Mouse (Mus musculus) brown adipose tissue, adult 24 weeks (tissue): ENCODE data around the gene Ltb. TPM values are rescaled to one million over a fixed set of nuclear protein-coding genes. Genes with fewer than 3 reads are reported as not detected.

ENCODE experiments used
- H3K27ac ChIP-seq: fragments of 200-500 bp; replicated peaks from 2 replicates; pipeline ENCODE4 v1.5.1; 2012; ENCODE audit warnings: low read depth, mild to moderate bottlenecking, low read length
- H3K4me1 ChIP-seq: fragments of 200-500 bp; 2 replicates; pipeline ENCODE4 v1.6.1; 2012; ENCODE audit warnings: low read length, mixed read lengths; ENCODE audit not compliant: control insufficient read depth, insufficient read depth, insufficient read length
- H3K4me3 ChIP-seq: fragments of 200-500 bp; 2 replicates; pipeline ENCODE4 v1.5.1; 2012; ENCODE audit warnings: low read depth, mild to moderate bottlenecking, low read length, moderate library complexity; ENCODE audit not compliant: insufficient read depth
- polyA plus RNA-seq: library from polyadenylated mRNA; stranded (reverse); fragments of >200 nt; gene quantifications from 2 replicates; pipeline ENCODE4 v1.2.4, GENCODE M21; 2012; ENCODE audit not compliant: missing spikeins, insufficient read depth, insufficient read length

Gene Ltb
- polyA plus RNA-seq, 1 experiment: not detected

- peaks cover 14% of the 10 kb centered on the region for H3K4me1 ChIP-seq
- H3K4me3 ChIP-seq: no peak overlapping the region
- H3K27ac ChIP-seq: no peak overlapping the region
Observed at GRCm38 (mm10) chr17:35237504-35237903, 43.3 kb downstream of the Ltb start.

- Histone ChIP-seq H3K4me1 (peaks cover 12% of the 10 kb centered on the region), H3K4me3 (no peak overlapping the region), H3K27ac (no peak overlapping the region)
Observed at GRCm38 (mm10) chr17:35239700-35240099, 45.5 kb downstream of the Ltb start.

DNA sequence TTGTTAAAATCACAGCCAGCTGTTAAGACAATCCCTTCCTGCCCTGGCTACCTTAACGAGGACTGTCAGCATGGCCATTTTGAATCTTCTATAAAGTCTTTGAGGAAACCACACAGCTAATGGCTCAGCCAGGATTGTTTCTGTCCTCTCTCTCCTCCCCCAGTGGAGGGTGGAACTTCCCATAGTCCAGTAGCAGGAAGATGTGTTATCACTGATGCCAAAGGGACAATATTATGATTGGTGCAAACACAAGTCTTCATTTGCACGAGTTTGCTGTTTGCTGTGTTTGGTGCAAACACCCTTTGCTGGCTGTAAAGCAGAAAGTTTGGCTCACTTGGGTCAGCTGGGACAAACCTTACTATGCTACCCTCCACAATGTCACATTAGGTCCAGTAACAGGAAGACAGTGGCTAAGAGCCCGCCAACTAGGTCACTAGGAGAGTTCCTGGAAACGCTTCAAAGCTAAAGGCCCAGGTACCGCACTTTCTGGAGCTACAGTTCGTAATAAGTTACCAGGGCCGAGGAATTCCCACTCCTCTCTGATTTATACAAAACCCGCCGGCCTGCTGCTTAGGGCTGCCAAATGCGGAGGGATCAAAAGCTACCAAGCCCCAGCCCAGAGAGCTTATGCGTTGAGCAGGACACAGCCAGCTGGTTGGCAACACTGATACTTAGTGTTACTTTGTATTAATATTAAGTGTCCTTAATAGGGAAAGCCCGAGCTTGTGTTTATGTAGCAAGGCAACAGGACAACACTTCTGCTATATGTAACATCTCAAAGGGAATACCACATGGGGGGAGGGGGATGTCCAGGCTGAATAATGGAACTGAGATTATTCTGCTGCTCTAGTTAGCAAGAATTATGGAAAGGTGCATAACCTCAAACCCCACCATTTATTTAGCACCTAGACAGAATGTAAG, 46.4 kb downstream of the Ltb start:
- Histone ChIP-seq H3K4me1 (peaks cover 12% of the 10 kb centered on the region), H3K27ac (peak overlapping the region; percentile 97), H3K4me3 (peak overlapping the region; percentile 50)

DNA sequence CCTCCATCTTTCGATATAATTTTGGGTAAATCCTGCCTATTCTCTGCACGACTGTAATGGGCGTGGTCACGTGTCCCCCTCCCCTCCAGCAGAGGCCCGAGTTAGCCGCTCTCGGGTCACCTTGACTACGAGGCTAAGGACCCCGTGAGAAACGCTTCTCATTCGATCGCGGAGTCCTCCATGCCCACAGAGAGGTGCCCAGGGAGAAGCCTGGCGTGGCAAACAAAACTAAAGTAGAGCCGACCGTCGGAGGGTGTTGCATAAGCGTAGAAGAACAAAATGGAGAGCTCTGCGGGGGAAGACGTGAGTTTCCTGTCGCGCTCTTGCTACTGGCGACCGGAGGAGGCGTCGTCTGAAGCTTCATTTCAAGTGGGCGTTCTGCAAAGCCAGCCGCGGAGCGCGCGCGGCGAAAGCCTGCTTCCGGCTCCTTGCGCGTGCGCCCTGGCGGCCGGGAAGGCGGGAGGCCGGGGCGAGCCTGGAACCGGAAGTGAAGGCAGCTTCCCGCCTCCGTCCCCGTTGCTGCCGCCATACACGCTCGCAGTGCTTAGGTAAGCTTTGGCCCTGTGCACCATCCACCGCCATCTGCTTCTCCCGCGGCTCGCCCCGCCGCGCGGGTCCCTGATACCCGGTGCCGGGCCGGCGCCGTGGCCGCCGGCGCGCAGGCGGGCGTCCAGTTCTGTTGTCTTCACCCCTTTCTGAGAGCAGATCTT, 47.2 kb downstream of the Ltb start, which contains the start of gene Ddx39b:
Gene Ddx39b (plus strand): TSS at position 442 of the 710 bp plus-strand sequence.
- peak within 1 kb of the TSS; percentile 84 for H3K4me3 ChIP-seq
- peaks cover 12% of the 10 kb centered on the region for H3K4me1 ChIP-seq
- H3K27ac ChIP-seq: peak within 1 kb of the TSS; percentile 97

- Histone ChIP-seq H3K4me1 (peaks cover 12% of the 10 kb centered on the region), H3K27ac (peak overlapping the region; percentile 90), H3K4me3 (peak overlapping the region; percentile 84)
Observed at GRCm38 (mm10) chr17:35242015-35242941, 48.0 kb downstream of the Ltb start.

DNA sequence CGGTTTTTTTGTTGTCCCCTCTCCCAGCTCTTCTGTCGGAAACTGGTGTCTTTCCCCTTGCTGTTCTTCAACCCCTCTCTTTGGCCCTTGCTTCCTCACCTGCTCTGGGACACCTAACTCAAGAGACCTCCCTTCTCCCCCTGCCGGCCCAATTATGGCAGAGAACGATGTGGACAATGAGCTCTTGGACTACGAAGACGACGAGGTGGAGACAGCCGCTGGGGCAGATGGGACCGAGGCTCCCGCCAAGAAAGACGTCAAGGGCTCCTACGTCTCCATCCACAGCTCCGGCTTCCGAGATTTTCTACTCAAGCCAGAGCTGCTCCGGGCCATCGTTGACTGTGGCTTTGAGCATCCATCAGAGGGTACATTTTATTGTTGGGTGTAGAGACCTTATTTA, 48.8 kb downstream of the Ltb start:
- Histone ChIP-seq H3K27ac (peak overlapping the region; percentile 90), H3K4me1 (peaks cover 12% of the 10 kb centered on the region), H3K4me3 (peak overlapping the region; percentile 84)

DNA sequence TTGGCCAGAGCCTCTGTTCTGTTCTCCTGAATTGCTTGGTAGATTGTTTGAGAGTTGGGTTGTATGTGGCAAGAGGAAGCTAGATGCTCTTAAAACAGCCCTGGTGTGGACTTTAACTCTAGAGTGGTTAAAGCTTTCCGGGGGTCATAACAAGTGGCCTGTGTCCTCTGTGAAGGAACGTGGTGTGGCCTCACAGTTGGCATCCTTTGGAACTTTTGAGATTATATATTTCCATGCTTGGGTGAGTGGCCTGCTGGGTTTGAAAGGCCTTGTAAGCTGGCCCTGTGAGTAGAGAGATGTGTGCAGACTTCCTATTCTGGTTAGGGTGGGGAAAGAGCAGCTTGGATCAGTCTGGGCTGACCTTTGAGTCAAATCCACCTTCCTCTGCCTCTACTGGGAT, 50.8 kb downstream of the Ltb start:
- no peak overlapping the region for H3K27ac ChIP-seq
- H3K4me3 ChIP-seq: no peak overlapping the region
- H3K4me1 ChIP-seq: peaks cover 12% of the 10 kb centered on the region

Other genes starting within 250 kb of the Ltb start
- 5.2 and 26.8 TPM in 2 replicates for gene Hspa1b, start 235.2 kb upstream of the Ltb start, polyA plus RNA-seq
- not detected in 2 replicates for gene Gm20481, start 224.5 kb upstream of the Ltb start, polyA plus RNA-seq
- gene Hspa1a, start 222.3 kb upstream of the Ltb start, polyA plus RNA-seq: 6.3 and 18.9 TPM in 2 replicates
- gene Hspa1l, start 221.7 kb upstream of the Ltb start, polyA plus RNA-seq: 0.48 and 0.71 TPM in 2 replicates
- 22.4 and 29.8 TPM in 2 replicates for gene Lsm2, start 212.6 kb upstream of the Ltb start, polyA plus RNA-seq
- gene Vars, start 193.5 kb upstream of the Ltb start, polyA plus RNA-seq: 12.7 and 14.2 TPM in 2 replicates
- gene Vwa7, start 177.9 kb upstream of the Ltb start, polyA plus RNA-seq: not detected in 2 replicates
- not detected in 2 replicates for gene Sapcd1, start 166.4 kb upstream of the Ltb start, polyA plus RNA-seq
- gene Msh5, start 147.7 kb upstream of the Ltb start, polyA plus RNA-seq: not detected in 2 replicates
- gene Clic1, start 144.5 kb upstream of the Ltb start, polyA plus RNA-seq: 13.6 and 16.8 TPM in 2 replicates
- gene Ddah2, start 135.4 kb upstream of the Ltb start, polyA plus RNA-seq: 9.4 and 11.6 TPM in 2 replicates
- not detected in 2 replicates for gene Ly6g6c, start 129.1 kb upstream of the Ltb start, polyA plus RNA-seq
- gene Mpig6b, start 128.3 kb upstream of the Ltb start, polyA plus RNA-seq: not detected in 2 replicates
- gene Ly6g6e, start 117.5 kb upstream of the Ltb start, polyA plus RNA-seq: not detected in 2 replicates
- 3.0 TPM in 1 of 2 replicates, not detected in the other for gene Ly6g6d, start 116.4 kb upstream of the Ltb start, polyA plus RNA-seq
- gene Ly6g6f, start 108.8 kb upstream of the Ltb start, polyA plus RNA-seq: not detected in 2 replicates
- gene Abhd16a, start 105.2 kb upstream of the Ltb start, polyA plus RNA-seq: 43.3 and 44.8 TPM in 2 replicates
- gene Ly6g5c, start 86.2 kb upstream of the Ltb start, polyA plus RNA-seq: not detected in 2 replicates
- gene Ly6g5b, start 79.0 kb upstream of the Ltb start, polyA plus RNA-seq: not detected in 2 replicates
- gene Gpank1, start 73.0 kb upstream of the Ltb start, polyA plus RNA-seq: 7.9 and 12.8 TPM in 2 replicates
- 138 and 147 TPM in 2 replicates for gene Csnk2b, start 72.4 kb upstream of the Ltb start, polyA plus RNA-seq
- gene D17H6S53E, start 68.1 kb upstream of the Ltb start, polyA plus RNA-seq: 12.8 and 17.2 TPM in 2 replicates
- gene Apom, start 62.4 kb upstream of the Ltb start, polyA plus RNA-seq: not detected in 2 replicates
- gene Bag6, start 59.3 kb upstream of the Ltb start, polyA plus RNA-seq: 119 and 160 TPM in 2 replicates
- 42.9 and 81.7 TPM in 2 replicates for gene Prrc2a, start 29.5 kb upstream of the Ltb start, polyA plus RNA-seq
- gene Aif1, start 18.4 kb upstream of the Ltb start, polyA plus RNA-seq: 10.5 and 14.3 TPM in 2 replicates
- gene Lst1, start 6.0 kb upstream of the Ltb start, polyA plus RNA-seq: 12.2 and 16.4 TPM in 2 replicates
- gene Tnf, start 7.6 kb downstream of the Ltb start, polyA plus RNA-seq: not detected in 2 replicates
- gene Lta, start 10.9 kb downstream of the Ltb start, polyA plus RNA-seq: not detected in 2 replicates
- not detected in 2 replicates for gene Gm16181, start 26.4 kb downstream of the Ltb start, polyA plus RNA-seq
- 2.7 and 4.0 TPM in 2 replicates for gene Atp6v1g2, start 39.2 kb downstream of the Ltb start, polyA plus RNA-seq
- gene Nfkbil1, start 41.4 kb downstream of the Ltb start, polyA plus RNA-seq: 5.2 and 6.7 TPM in 2 replicates
- 50.5 and 57.9 TPM in 2 replicates for gene Ddx39b, start 47.3 kb downstream of the Ltb start, polyA plus RNA-seq
- 284 and 411 TPM in 2 replicates for gene H2-D1, start 68.3 kb downstream of the Ltb start, polyA plus RNA-seq
- 0.40 TPM in 1 of 2 replicates, not detected in the other for gene H2-Q1, start 126.0 kb downstream of the Ltb start, polyA plus RNA-seq
- gene H2-Q2, start 147.8 kb downstream of the Ltb start, polyA plus RNA-seq: not detected in 2 replicates
- gene H2-Q4, start 185.2 kb downstream of the Ltb start, polyA plus RNA-seq: 12.3 and 19.2 TPM in 2 replicates
- 6.4 and 9.4 TPM in 2 replicates for gene H2-Q6, start 230.4 kb downstream of the Ltb start, polyA plus RNA-seq
- gene H2-Q7, start 244.7 kb downstream of the Ltb start, polyA plus RNA-seq: 9.1 and 23.4 TPM in 2 replicates